Comparison of ENCODE assay signal across 8 mouse cellular contexts in the genomic region with DNA sequence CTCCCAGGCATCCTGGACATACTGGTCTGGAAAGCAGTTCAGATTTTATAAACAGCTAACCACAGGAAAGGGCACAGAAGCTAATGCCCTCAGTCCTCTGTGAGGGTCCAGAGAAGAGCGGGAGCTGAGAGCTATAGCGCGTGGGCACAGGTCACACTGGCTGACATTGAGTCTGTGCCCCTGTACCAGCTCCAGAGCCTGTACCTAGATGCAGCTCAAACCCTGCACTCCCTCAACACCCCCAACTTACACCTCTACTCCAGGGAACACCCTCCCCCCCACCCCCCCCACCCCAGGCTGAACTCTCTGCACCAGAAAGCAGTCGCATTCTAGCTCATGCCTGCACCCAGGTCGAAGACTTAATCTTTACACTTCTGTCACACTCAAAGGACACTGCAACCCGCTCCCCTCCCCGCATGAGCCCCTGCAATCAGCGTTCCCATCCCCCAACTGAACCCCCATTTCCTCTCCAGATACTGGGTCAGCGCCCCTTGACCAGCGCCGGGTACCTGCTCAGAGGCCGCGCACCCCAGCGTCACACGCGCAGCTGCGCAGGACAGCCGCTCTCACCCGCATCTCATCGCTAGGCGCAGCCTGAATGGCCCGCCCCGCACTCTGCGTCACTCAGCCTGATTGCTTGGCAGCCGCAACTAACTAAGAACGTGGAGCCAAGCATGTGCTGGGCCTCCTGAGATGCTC. TPM values are rescaled to one million over a fixed set of nuclear protein-coding genes. Genes with fewer than 3 reads are reported as not detected.
DNase-seq lines count a peak whose midpoint lies in the region; ATAC-seq and TF ChIP-seq lines count a peak whose summit lies in the region.

No protein-coding gene starts in this region.

- no peaks in the 10 kb centered on the region for H3K9me3 ChIP-seq in forebrain, embryonic 11.5 days (ENCODE audit: control insufficient read depth, low read length)
- H3K9me3 ChIP-seq in hindbrain, embryonic 12.5 days (replicated peaks): no peaks in the 10 kb centered on the region
- H3K9me3 ChIP-seq in limb, embryonic 11.5 days (ENCODE audit: control insufficient read depth, low read length): no peaks in the 10 kb centered on the region
- H3K9me3 ChIP-seq in midbrain, embryonic 12.5 days: no peaks in the 10 kb centered on the region
- no peaks in the 10 kb centered on the region for H3K9me3 ChIP-seq in stomach, embryonic 14.5 days (ENCODE audit: control insufficient read depth, low read depth, low read length)

- peak; percentile 21 for DNase-seq in gastrocnemius, adult 18-20 months (ENCODE audit: low spot score)
- no peak for DNase-seq in gastrocnemius, postnatal 36 days
- DNase-seq in forebrain, embryonic 11.5 days (ENCODE audit: low spot score): peak; percentile 79
- DNase-seq in limb, embryonic 11.5 days (ENCODE audit: low spot score): peak; percentile 54

- TF ChIP-seq CTCF in bone marrow macrophage, adult 2 months (IDR thresholded peaks at IDR 0.05; ENCODE audit: low read depth, low read length): no peak

- H3K27me3 ChIP-seq in forebrain, embryonic 11.5 days (ENCODE audit: control insufficient read depth, insufficient read depth, low read length): peaks cover 14% of the 10 kb centered on the region; the same call in 1 of the 2 replicates
- H3K27me3 ChIP-seq in hindbrain, embryonic 12.5 days: peaks cover 30% of the 10 kb centered on the region
- H3K27me3 ChIP-seq in limb, embryonic 11.5 days (ENCODE audit: control insufficient read depth, insufficient read depth, low read length): peaks cover 22% of the 10 kb centered on the region
- peaks cover 31% of the 10 kb centered on the region for H3K27me3 ChIP-seq in midbrain, embryonic 12.5 days
- 0 out of 2 replicates have a peak, but pooled peaks cover 10% of the 10 kb centered on the region for H3K27me3 ChIP-seq in stomach, embryonic 14.5 days (ENCODE audit: control insufficient read depth, insufficient read depth, low read length)

- 7% methylated on average over 26 of the region's 26 CpGs for WGBS in forebrain, embryonic 11.5 days
- 6% methylated on average over 26 of the region's 26 CpGs for WGBS in hindbrain, embryonic 12.5 days
- WGBS in limb, embryonic 11.5 days: 7% methylated on average over 26 of the region's 26 CpGs
- whole genome bisulfite sequencing in midbrain, embryonic 12.5 days: 5% methylated on average over 26 of the region's 26 CpGs
- WGBS in stomach, embryonic 14.5 days: 6% methylated on average over 26 of the region's 26 CpGs

- peak; percentile 71 for ATAC-seq in forebrain, embryonic 11.5 days (replicated peaks; ENCODE audit: low FRiP score)
- ATAC-seq in hindbrain, embryonic 12.5 days (ENCODE audit: low FRiP score): peak; percentile 79
- no peak for ATAC-seq in limb, embryonic 11.5 days (ENCODE audit: insufficient number of reproducible peaks, low FRiP score, low TSS enrichment, low read depth)
- ATAC-seq in midbrain, embryonic 12.5 days (ENCODE audit: low FRiP score, low read depth): peak; percentile 74
- ATAC-seq in stomach, embryonic 14.5 days (ENCODE audit: insufficient number of reproducible peaks, insufficient read depth, low FRiP score, low read depth): peak; percentile 54; the same call in 1 of the 2 replicates

- peak overlapping the region; percentile 65 for H3K4me2 ChIP-seq in forebrain, embryonic 11.5 days (ENCODE audit: low read depth, low read length, severe bottlenecking)
- H3K4me2 ChIP-seq in hindbrain, embryonic 12.5 days (replicated peaks): peak overlapping the region; percentile 77
- H3K4me2 ChIP-seq in limb, embryonic 11.5 days (ENCODE audit: low read depth, severe bottlenecking): peak overlapping the region; percentile 52
- H3K4me2 ChIP-seq in midbrain, embryonic 12.5 days (replicated peaks): peak overlapping the region; percentile 68
- peak overlapping the region; percentile 52 for H3K4me2 ChIP-seq in stomach, embryonic 14.5 days (replicated peaks; ENCODE audit: low read depth, low read length)

- no peak for TF ChIP-seq POLR2A in bone marrow macrophage, adult 2 months (IDR thresholded peaks at IDR 0.05; ENCODE audit: borderline replicate concordance, low read depth, low read length)

- no peaks in the 10 kb centered on the region for H3K36me3 ChIP-seq in forebrain, embryonic 11.5 days (ENCODE audit: control insufficient read depth, insufficient read depth, low read length)
- no peaks in the 10 kb centered on the region for H3K36me3 ChIP-seq in hindbrain, embryonic 12.5 days
- H3K36me3 ChIP-seq in limb, embryonic 11.5 days (ENCODE audit: control insufficient read depth, insufficient read depth, low read length): no peaks in the 10 kb centered on the region
- no peaks in the 10 kb centered on the region for H3K36me3 ChIP-seq in midbrain, embryonic 12.5 days
- no peaks in the 10 kb centered on the region for H3K36me3 ChIP-seq in stomach, embryonic 14.5 days (ENCODE audit: control insufficient read depth, insufficient read depth, low read length)

- peaks cover 48% of the 10 kb centered on the region for H3K4me1 ChIP-seq in bone marrow macrophage, adult 2 months (ENCODE audit: control insufficient read depth, insufficient read depth, low read length)
- H3K4me1 ChIP-seq in forebrain, embryonic 11.5 days (replicated peaks; ENCODE audit: control insufficient read depth, insufficient read depth, low read length): peaks cover 7% of the 10 kb centered on the region; the same call in 1 of the 2 replicates
- H3K4me1 ChIP-seq in hindbrain, embryonic 12.5 days: peaks cover 10% of the 10 kb centered on the region; the same call in 1 of the 2 replicates
- no peaks in the 10 kb centered on the region for H3K4me1 ChIP-seq in limb, embryonic 11.5 days (ENCODE audit: control insufficient read depth, insufficient read depth, low read length)
- H3K4me1 ChIP-seq in midbrain, embryonic 12.5 days: peaks cover 5% of the 10 kb centered on the region; the same call in 1 of the 2 replicates
- 0 out of 2 replicates have a peak, but pooled peaks cover 7% of the 10 kb centered on the region for H3K4me1 ChIP-seq in stomach, embryonic 14.5 days (ENCODE audit: control insufficient read depth, insufficient read depth, low read length)

- H3K27ac ChIP-seq in bone marrow macrophage, adult 2 months (ENCODE audit: insufficient read depth, low read depth, low read length): peak overlapping the region; percentile 88
- no peak overlapping the region for H3K27ac ChIP-seq in forebrain, embryonic 11.5 days (ENCODE audit: low read depth, low read length)
- H3K27ac ChIP-seq in hindbrain, embryonic 12.5 days: no peak overlapping the region
- no peak overlapping the region for H3K27ac ChIP-seq in limb, embryonic 11.5 days (replicated peaks; ENCODE audit: low read depth, low read length)
- no peak overlapping the region for H3K27ac ChIP-seq in midbrain, embryonic 12.5 days (replicated peaks)
- no peak overlapping the region for H3K27ac ChIP-seq in stomach, embryonic 14.5 days (ENCODE audit: low read length)

- peak overlapping the region; percentile 49 for H3K4me3 ChIP-seq in bone marrow macrophage, adult 2 months (ENCODE audit: insufficient read depth, low read length)
- peak overlapping the region; percentile 29 for H3K4me3 ChIP-seq in forebrain, embryonic 11.5 days (ENCODE audit: low read depth, low read length)
- peak overlapping the region; percentile 36 for H3K4me3 ChIP-seq in hindbrain, embryonic 12.5 days
- H3K4me3 ChIP-seq in limb, embryonic 11.5 days (ENCODE audit: low read depth, low read length): peak overlapping the region; percentile 25
- H3K4me3 ChIP-seq in midbrain, embryonic 12.5 days: peak overlapping the region; percentile 40
- peak overlapping the region; percentile 21; the same call in 1 of the 2 replicates for H3K4me3 ChIP-seq in stomach, embryonic 14.5 days (ENCODE audit: low read depth, low read length)

- intact Hi-C loops in gastrocnemius, postnatal 36 days (cut with DNase I): no loop called here

- H3K9ac ChIP-seq in forebrain, embryonic 11.5 days (ENCODE audit: low read length): peak overlapping the region; percentile 43
- H3K9ac ChIP-seq in hindbrain, embryonic 12.5 days: peak overlapping the region; percentile 62
- H3K9ac ChIP-seq in limb, embryonic 11.5 days (ENCODE audit: low read length): peak overlapping the region; percentile 37
- peak overlapping the region; percentile 57 for H3K9ac ChIP-seq in midbrain, embryonic 12.5 days (replicated peaks)
- no peak overlapping the region for H3K9ac ChIP-seq in stomach, embryonic 14.5 days (replicated peaks; ENCODE audit: low read depth, low read length)

RNA-seq across cellular contexts. Expression of gene Trpm2, which starts 0.9 kb away (rescaled TPM):
- under 1 TPM; 0.07 to 0.26 TPM for total RNA-seq in gastrocnemius, adult 18-20 months (2021)
- under 1 TPM; 0.10 to 0.89 TPM for total RNA-seq in gastrocnemius, postnatal 36 days (2021)
- 8.6 and 13.8 TPM in 2 replicates for polyA plus RNA-seq in bone marrow macrophage, adult 2 months (2012; ENCODE audit: insufficient read depth, insufficient read length, missing spikeins)
- 0.86 and 0.87 TPM in 2 replicates for polyA plus RNA-seq in forebrain, embryonic 11.5 days (2014; fragmentation: Nextera tagmentation; extraction: Ambion mirVana)
- 1.3 and 1.4 TPM in 2 replicates for polyA plus RNA-seq in hindbrain, embryonic 12.5 days (2016; fragmentation: Nextera tagmentation; extraction: Ambion mirVana)
- 0.10 and 0.27 TPM in 2 replicates for polyA plus RNA-seq in limb, embryonic 11.5 days (2014; fragmentation: Nextera tagmentation; extraction: Ambion mirVana)
- polyA plus RNA-seq in midbrain, embryonic 12.5 days (2016; fragmentation: Nextera tagmentation; extraction: Ambion mirVana): 1.2 and 1.5 TPM in 2 replicates
- polyA plus RNA-seq in stomach, embryonic 14.5 days (2014; fragmentation: Nextera tagmentation; extraction: Ambion mirVana): 1.5 TPM in 2 replicates

RNA-seq across cellular contexts. Expression of gene 1810043G02Rik, which starts 8.9 kb away (rescaled TPM):
- total RNA-seq in gastrocnemius, adult 18-20 months (2021): 1 to 10 TPM; 4.1 to 4.6 TPM
- total RNA-seq in gastrocnemius, postnatal 36 days (2021): 1 to 10 TPM; 3.1 to 4.5 TPM
- 12.4 and 13.6 TPM in 2 replicates for polyA plus RNA-seq in bone marrow macrophage, adult 2 months (2012; ENCODE audit: insufficient read depth, insufficient read length, missing spikeins)
- polyA plus RNA-seq in forebrain, embryonic 11.5 days (2014; fragmentation: Nextera tagmentation; extraction: Ambion mirVana): 34.9 and 38.6 TPM in 2 replicates
- 33.8 and 34.8 TPM in 2 replicates for polyA plus RNA-seq in hindbrain, embryonic 12.5 days (2016; fragmentation: Nextera tagmentation; extraction: Ambion mirVana)
- polyA plus RNA-seq in limb, embryonic 11.5 days (2014; fragmentation: Nextera tagmentation; extraction: Ambion mirVana): 29.5 and 31.0 TPM in 2 replicates
- polyA plus RNA-seq in midbrain, embryonic 12.5 days (2016; fragmentation: Nextera tagmentation; extraction: Ambion mirVana): 32.0 and 32.9 TPM in 2 replicates
- 36.7 and 38.1 TPM in 2 replicates for polyA plus RNA-seq in stomach, embryonic 14.5 days (2014; fragmentation: Nextera tagmentation; extraction: Ambion mirVana)

RNA-seq across cellular contexts. Expression of gene Pfkl, which starts 40.5 kb away (rescaled TPM):
- total RNA-seq in gastrocnemius, adult 18-20 months (2021): 1 to 10 TPM; 5.9 to 7.0 TPM
- total RNA-seq in gastrocnemius, postnatal 36 days (2021): 1 to 10 TPM; 6.0 to 8.6 TPM
- 24.1 and 32.1 TPM in 2 replicates for polyA plus RNA-seq in bone marrow macrophage, adult 2 months (2012; ENCODE audit: insufficient read depth, insufficient read length, missing spikeins)
- 171 and 174 TPM in 2 replicates for polyA plus RNA-seq in forebrain, embryonic 11.5 days (2014; fragmentation: Nextera tagmentation; extraction: Ambion mirVana)
- 118 and 132 TPM in 2 replicates for polyA plus RNA-seq in hindbrain, embryonic 12.5 days (2016; fragmentation: Nextera tagmentation; extraction: Ambion mirVana)
- polyA plus RNA-seq in limb, embryonic 11.5 days (2014; fragmentation: Nextera tagmentation; extraction: Ambion mirVana): 157 and 161 TPM in 2 replicates
- 104 and 116 TPM in 2 replicates for polyA plus RNA-seq in midbrain, embryonic 12.5 days (2016; fragmentation: Nextera tagmentation; extraction: Ambion mirVana)
- 161 and 196 TPM in 2 replicates for polyA plus RNA-seq in stomach, embryonic 14.5 days (2014; fragmentation: Nextera tagmentation; extraction: Ambion mirVana)

Comparison
In these comparisons a context has a peak if more than half of its experiments do, and no peak if none do; other contexts are left out.
1. DNase-seq: peak in gastrocnemius, adult 18-20 months (single experiment), forebrain, embryonic 11.5 days (single experiment) and limb, embryonic 11.5 days (single experiment); none in gastrocnemius, postnatal 36 days (0 of 2).
2. Peak in every context shown above with its lines, with median percentiles within 50 percentile points of each other: H3K4me3 ChIP-seq and H3K4me2 ChIP-seq.